Mouse (Mus musculus) spleen, adult 2 months (tissue): ENCODE results near the gene Kctd19.

Source experiments
- CTCF ChIP-seq: fragments of 200-500 bp; IDR thresholded peaks from 2 replicates; pipeline ENCODE4 v1.5.1; 2011; ENCODE audit warnings: mild to moderate bottlenecking, inconsistent platforms; ENCODE audit not compliant: insufficient read depth, insufficient read length, insufficient replicate concordance; ENCODE audit errors: extremely low read depth
- POLR2A ChIP-seq: fragments of 200-500 bp; IDR thresholded peaks from 2 replicates; pipeline ENCODE4 v1.6.1; 2011; ENCODE audit warnings: low read depth, low read length, inconsistent platforms

DNA sequence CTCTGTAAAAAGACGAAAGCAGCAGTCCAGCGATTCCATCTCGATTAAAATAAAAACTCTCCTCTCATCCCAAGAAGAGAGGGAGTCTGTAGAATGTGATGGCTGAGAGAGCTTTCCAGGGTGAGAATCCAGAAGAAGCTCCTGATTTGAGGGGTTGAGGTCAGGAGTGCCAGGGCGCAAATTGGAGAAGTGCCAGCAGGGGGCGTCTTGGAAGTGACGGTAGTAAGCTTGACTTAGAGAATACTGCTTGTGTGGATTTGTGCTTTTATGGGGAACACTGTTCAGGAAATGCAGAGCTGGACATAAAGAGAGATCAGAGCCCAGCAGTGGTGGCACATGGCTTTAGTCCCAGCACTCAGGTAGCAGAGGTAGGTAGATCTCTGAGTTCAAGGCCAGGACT, 28.1 kb upstream of the Kctd19 start:
- TF ChIP-seq CTCF (peak; percentile 26; the same call in 1 of the 2 replicates), POLR2A (no peak)
